Mouse (Mus musculus): ENCODE data around the gene Pim3.
A peak's percentile ranks its signal among the peaks of the same experiment; 100 is the strongest.

Gene Pim3

DNA sequence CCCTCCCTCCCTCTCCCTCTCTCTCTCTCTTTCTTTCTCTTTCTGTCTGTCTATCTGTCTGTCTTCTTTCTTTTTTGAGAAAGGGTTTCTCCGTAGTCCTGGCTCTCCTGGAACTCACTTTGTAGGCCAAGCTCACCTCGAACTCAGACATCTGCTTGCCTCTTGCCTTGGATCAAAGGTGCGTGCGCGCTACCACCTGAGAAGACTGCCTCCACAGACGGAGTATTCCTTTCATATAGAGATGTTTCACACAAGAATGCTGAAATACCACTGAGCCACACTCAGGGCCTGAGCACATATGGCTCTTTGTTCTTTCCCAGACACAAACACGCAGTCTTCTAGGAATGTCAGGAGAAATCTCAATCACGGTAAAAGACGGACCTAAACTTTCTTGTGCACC lies 21.4 kb downstream of the Pim3 start:
- DNase-seq = no peak

DNA sequence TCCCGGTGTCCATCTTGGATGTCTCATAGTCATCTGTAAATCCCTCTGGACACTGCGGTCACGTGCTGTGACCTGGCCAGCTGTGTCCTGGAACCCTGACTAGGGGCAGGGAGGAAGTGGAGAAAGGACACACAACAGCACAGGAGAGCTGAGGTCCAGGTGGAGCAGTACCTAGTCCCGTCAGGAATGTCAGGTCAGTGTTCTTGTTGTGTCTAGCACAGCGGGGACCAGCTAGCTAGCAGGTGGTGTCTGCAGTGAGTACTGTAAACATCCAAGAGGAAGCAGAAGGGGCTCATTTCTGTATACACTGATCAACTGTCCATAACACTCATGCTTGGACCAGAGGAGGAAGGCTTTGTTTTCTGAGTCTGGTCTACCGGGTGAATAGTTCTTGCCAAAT lies 23.4 kb downstream of the Pim3 start:
- no peak for DNase-seq

GRCm38 (mm10) chr15:88889032-88889431 lies 27.0 kb downstream of the Pim3 start:
- no peak for DNase-seq

GRCm38 (mm10) chr15:88889994-88890393 lies 28.0 kb downstream of the Pim3 start:
- no peak for DNase-seq

- peak; percentile 80 to 84 for DNase-seq
These were observed 29.0 kb downstream of the Pim3 start for GRCm38 (mm10) chr15:88890751-88891675.

DNA sequence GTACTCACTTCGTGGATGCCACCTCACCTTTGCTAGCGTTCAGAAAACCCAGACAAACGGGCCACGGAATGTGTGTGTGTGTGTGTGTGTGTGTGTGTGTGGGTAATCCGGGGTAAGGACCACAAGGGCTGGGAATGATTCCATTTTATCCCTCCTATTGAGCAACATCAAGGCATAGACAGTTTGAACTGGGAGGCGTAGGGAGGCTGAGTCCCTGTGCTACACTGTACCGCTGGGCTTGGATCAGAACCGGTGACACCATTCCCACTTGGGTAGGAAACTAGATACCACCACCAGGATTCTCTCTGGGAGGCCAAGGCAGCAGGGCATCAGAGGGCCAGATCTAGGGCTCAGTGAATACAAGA lies 29.7 kb downstream of the Pim3 start:
- DNase-seq = no peak

- DNase-seq = no peak
These were observed 30.3 kb downstream of the Pim3 start for GRCm38 (mm10) chr15:88892252-88892651.

GRCm38 (mm10) chr15:88892876-88893275 lies 30.9 kb downstream of the Pim3 start:
- no peak for DNase-seq

- DNase-seq = no peak
These were observed 33.1 kb downstream of the Pim3 start for GRCm38 (mm10) chr15:88895119-88895518.

GRCm38 (mm10) chr15:88895891-88896290 lies 33.9 kb downstream of the Pim3 start:
- no peak for DNase-seq

- DNase-seq = no peak
These were observed 34.5 kb downstream of the Pim3 start for GRCm38 (mm10) chr15:88896341-88896980.

GRCm38 (mm10) chr15:88902200-88902875 lies 40.4 kb downstream of the Pim3 start:
- no peak for DNase-seq

DNA sequence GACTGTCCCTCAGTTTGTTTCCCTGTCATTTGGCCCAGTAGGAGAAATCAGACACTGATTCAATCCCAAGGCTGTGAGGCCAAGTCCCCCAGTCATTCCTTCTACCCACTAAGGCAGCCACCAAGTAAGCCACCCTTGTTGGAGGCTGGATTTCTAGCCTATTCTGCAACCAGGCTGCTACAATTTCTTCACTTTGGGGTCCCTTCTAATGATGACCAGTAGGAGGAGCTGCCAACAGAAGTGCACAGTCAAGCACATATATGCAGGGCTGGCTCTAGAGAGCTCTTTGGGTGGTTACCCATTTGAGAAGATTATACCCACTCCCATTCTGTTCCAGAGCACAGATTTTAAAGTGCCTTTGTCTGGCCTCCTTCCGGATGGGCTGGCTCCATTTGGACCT lies 41.1 kb downstream of the Pim3 start:
- DNase-seq = no peak

GRCm38 (mm10) chr15:88904056-88904811 lies 42.2 kb downstream of the Pim3 start:
- DNase-seq = no peak

- no peak for DNase-seq
These were observed 44.4 kb downstream of the Pim3 start for GRCm38 (mm10) chr15:88906347-88906746.

- DNase-seq = no peak
These were observed 53.1 kb downstream of the Pim3 start for GRCm38 (mm10) chr15:88915046-88915445.
